Mouse (Mus musculus) MEL (cell line): Measurements from ENCODE around the gene 2610318N02Rik. TPM values are rescaled to one million over a fixed set of nuclear protein-coding genes. Genes with fewer than 3 reads are reported as not detected.

Experiments used
- DNase-seq: peaks from one replicate; pipeline ENCODE4 v3.0.0; 2011; ENCODE audit warnings: low read depth, low spot score
- H3K27ac ChIP-seq: 2 replicates; pipeline ENCODE4 v1.5.1; 2012; ENCODE audit warnings: low read depth, mild to moderate bottlenecking, control low read depth, low read length, moderate library complexity; ENCODE audit not compliant: control insufficient read depth
- H3K27me3 ChIP-seq, 2 experiments: fragments of 150-350 bp in 1 of 2; sonication (generic) in 1 of 2; 2 replicates each; pipeline ENCODE4 v1.6.1; 2012; ENCODE audit warnings: low read length in 2 of 2, mild to moderate bottlenecking in 2 of 2, improper control_type of control experiment in 1 of 2, moderate library complexity in 1 of 2; ENCODE audit not compliant: insufficient read depth in 2 of 2, control insufficient read depth in 1 of 2
- H3K36me3 ChIP-seq, 2 experiments: 2 replicates each; pipeline ENCODE4 v1.6.1; 2012 to 2014; ENCODE audit warnings: low read length in 2 of 2, improper control_type of control experiment in 1 of 2, inconsistent platforms in 1 of 2, mild to moderate bottlenecking in 1 of 2; ENCODE audit not compliant: insufficient read depth in 2 of 2, control insufficient read depth in 1 of 2
- H3K4me1 ChIP-seq, 2 experiments: fragments of 150-350 bp in 1 of 2; sonication (generic) in 1 of 2; 2 replicates each; pipeline ENCODE4 v1.6.1; 2012; ENCODE audit warnings: low read length in 2 of 2, improper control_type of control experiment in 1 of 2, mild to moderate bottlenecking in 1 of 2; ENCODE audit not compliant: insufficient read depth in 2 of 2, control insufficient read depth in 1 of 2
- H3K4me3 ChIP-seq, 2 experiments: fragments of 150-350 bp in 1 of 2; sonication (generic) in 1 of 2; 2 replicates each; pipeline ENCODE4 v1.5.1; 2012; ENCODE audit warnings: low read depth in 2 of 2, low read length in 2 of 2, mild to moderate bottlenecking in 2 of 2, moderate library complexity in 2 of 2, control low read depth in 1 of 2, improper control_type of control experiment in 1 of 2; ENCODE audit not compliant: control insufficient read depth in 1 of 2, insufficient read depth in 1 of 2
- H3K79me2 ChIP-seq: 2 replicates; pipeline ENCODE4 v1.6.1; 2012; ENCODE audit warnings: mild to moderate bottlenecking, low read length, moderate library complexity; ENCODE audit not compliant: control insufficient read depth, poor library complexity, insufficient read depth
- H3K9ac ChIP-seq: 2 replicates; pipeline ENCODE4 v1.6.1; 2012; ENCODE audit warnings: low read depth, mild to moderate bottlenecking, control low read depth, low read length, moderate library complexity; ENCODE audit not compliant: control insufficient read depth, poor library complexity, severe bottlenecking
- H3K9me3 ChIP-seq: fragments of 150-350 bp; sonication (generic); replicated peaks from 2 replicates; pipeline ENCODE4 v1.6.1; 2012; ENCODE audit warnings: mild to moderate bottlenecking, low read length, improper control_type of control experiment, moderate library complexity; ENCODE audit not compliant: insufficient read depth
- EP300 ChIP-seq, 2 experiments: IDR thresholded peaks; 2 replicates each; pipeline ENCODE4 v1.6.1; 2011; ENCODE audit warnings: improper control_type of control experiment in 2 of 2, low read length in 2 of 2, low read depth in 1 of 2, mild to moderate bottlenecking in 1 of 2
- MAFK ChIP-seq: IDR thresholded peaks from 2 replicates; pipeline ENCODE4 v1.6.1; 2011; ENCODE audit warnings: low read depth, mild to moderate bottlenecking, low read length, improper control_type of control experiment, borderline replicate concordance
- MAX ChIP-seq: IDR thresholded peaks from 2 replicates; pipeline ENCODE4 v1.6.1; 2011; ENCODE audit warnings: low read length, improper control_type of control experiment
- MAZ ChIP-seq: IDR thresholded peaks from 2 replicates; pipeline ENCODE4 v1.6.1; 2012; ENCODE audit warnings: low read depth, mild to moderate bottlenecking, inconsistent platforms, low read length, improper control_type of control experiment
- POLR2A ChIP-seq, 2 experiments: IDR thresholded peaks; 2 replicates each; pipeline ENCODE4 v1.6.1; 2011 to 2012; ENCODE audit warnings: low read length in 2 of 2, mild to moderate bottlenecking in 2 of 2, control low read depth in 1 of 2, improper control_type of control experiment in 1 of 2, low read depth in 1 of 2, moderate library complexity in 1 of 2; ENCODE audit not compliant: control insufficient read depth in 1 of 2, insufficient read depth in 1 of 2, poor library complexity in 1 of 2
- POLR2AphosphoS2 ChIP-seq: IDR thresholded peaks from 2 replicates; pipeline ENCODE4 v1.6.1; 2011; ENCODE audit warnings: low read length, improper control_type of control experiment
- SMC3 ChIP-seq: IDR thresholded peaks from 2 replicates; pipeline ENCODE4 v1.6.1; 2011; ENCODE audit warnings: low read depth, low read length, improper control_type of control experiment
- USF2 ChIP-seq, 2 experiments: IDR thresholded peaks; 2 replicates each; pipeline ENCODE4 v1.6.1; 2011 to 2012; ENCODE audit warnings: improper control_type of control experiment in 2 of 2, low read length in 2 of 2, borderline replicate concordance in 1 of 2, inconsistent platforms in 1 of 2, low read depth in 1 of 2, mild to moderate bottlenecking in 1 of 2; ENCODE audit not compliant: insufficient read depth in 1 of 2
- ZNF384 ChIP-seq: IDR thresholded peaks from 2 replicates; pipeline ENCODE4 v1.6.1; 2012; ENCODE audit warnings: low read depth, mild to moderate bottlenecking, inconsistent platforms, low read length, improper control_type of control experiment
- polyA plus RNA-seq, 2 experiments: library from polyadenylated mRNA; stranded (reverse) in 1 of 2; unstranded in 1 of 2; fragments of >175 nt in 1 of 2; fragments of >200 nt in 1 of 2; gene quantifications; 2 replicates each; pipeline versions ENCODE4 v1.2.1 to v1.2.4; 2012; ENCODE audit warnings: low replicate concordance in 2 of 2, low read depth in 1 of 2; ENCODE audit not compliant: insufficient read length in 2 of 2, insufficient read depth in 1 of 2, missing spikeins in 1 of 2
- total RNA-seq: library from RNA; depleted of rRNA; stranded (reverse); fragments of 300-350 nt; gene quantifications from 2 replicates; pipeline ENCODE4 v1.2.3, GENCODE M21; 2012

The 2610318N02Rik gene
- total and polyA plus RNA-seq, 3 experiments: 23.8 to 80.6 TPM; not detected in 1

DNA sequence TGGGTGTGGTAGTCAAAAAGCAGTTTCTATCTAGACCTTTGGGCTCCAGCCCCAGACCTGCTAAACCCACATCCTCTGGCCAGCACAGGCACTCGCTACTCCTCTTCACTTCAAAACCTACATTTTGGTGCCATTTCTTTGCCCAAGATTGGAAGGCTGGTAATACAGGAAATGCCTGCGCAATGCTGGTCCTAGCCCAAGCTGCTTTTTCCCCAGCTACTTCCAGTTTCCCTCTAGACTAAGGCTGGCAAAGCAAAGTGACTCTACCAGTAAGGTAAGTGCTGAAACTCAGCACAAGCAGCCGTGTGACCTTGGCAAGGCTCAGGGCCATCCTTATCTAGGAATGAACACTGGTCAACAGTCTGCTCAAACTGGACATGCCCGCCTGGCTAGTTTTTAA is 39.3 kb downstream of the 2610318N02Rik start:
- DNase-seq: no peak
- H3K27ac ChIP-seq: no peak overlapping the region
- H3K9ac ChIP-seq: no peak overlapping the region
- no peaks in the 10 kb centered on the region for H3K79me2 ChIP-seq
- no peaks in the 10 kb centered on the region for H3K27me3 ChIP-seq
- no peaks in the 10 kb centered on the region for H3K9me3 ChIP-seq
- no peaks in the 10 kb centered on the region for H3K4me1 ChIP-seq
- no peak overlapping the region for H3K4me3 ChIP-seq
- peak in 1 of 2 experiments; percentile 24; a peak in 1 of 4 replicates for TF ChIP-seq POLR2A (IDR thresholded peaks at IDR 0.05; ENCODE audit: control insufficient read depth in 1 of 2, insufficient read depth in 1 of 2, low read depth in 1 of 2, low read length in 2 of 2, poor library complexity in 1 of 2)
- no peak for TF ChIP-seq MAZ
- H3K36me3 ChIP-seq: peaks cover 0 to 10% of the 10 kb centered on the region in 2 experiments; a peak in 2 of 4 replicates

GRCm38 (mm10) chr16:17082121-17082792 is 42.7 kb downstream of the 2610318N02Rik start:
- Histone ChIP-seq H3K9ac (no peak overlapping the region), H3K4me3 (no peak overlapping the region)

GRCm38 (mm10) chr16:17078101-17078500 is 46.9 kb downstream of the 2610318N02Rik start:
- Histone ChIP-seq H3K27me3 (no peaks in the 10 kb centered on the region), H3K9ac (no peak overlapping the region), H3K79me2 (no peaks in the 10 kb centered on the region), H3K27ac (no peak overlapping the region), H3K36me3 (no peaks in the 10 kb centered on the region)
- no peak for DNase-seq
- TF ChIP-seq USF2 (IDR thresholded peaks at IDR 0.05; ENCODE audit: borderline replicate concordance in 1 of 2, insufficient read depth in 1 of 2, low read depth in 1 of 2, low read length in 2 of 2): no peak
- TF ChIP-seq ZNF384: 0 out of 2 replicates have a peak, but pooled peaks have one; percentile 16
- TF ChIP-seq, all 39 proteins: peak for 1
- no peak overlapping the region for H3K4me3 ChIP-seq
- H3K9me3 ChIP-seq: no peaks in the 10 kb centered on the region
- 0 out of 4 replicates have a peak, but pooled peaks cover 0 to 3% of the 10 kb centered on the region in 2 experiments for H3K4me1 ChIP-seq

More at GRCm38 (mm10) chr16:17082121-17082792, 42.7 kb downstream of the 2610318N02Rik start:
- Histone ChIP-seq H3K9me3 (no peaks in the 10 kb centered on the region), H3K27ac (no peak overlapping the region), H3K27me3 (no peaks in the 10 kb centered on the region), H3K4me1 (0 out of 4 replicates have a peak, but pooled peaks cover 0 to 3% of the 10 kb centered on the region in 2 experiments), H3K36me3 (peaks cover 0 to 1% of the 10 kb centered on the region in 2 experiments; a peak in 1 of 4 replicates), H3K79me2 (no peaks in the 10 kb centered on the region)
- no peak for TF ChIP-seq MAFK
- no peak for TF ChIP-seq MAX
- TF ChIP-seq SMC3: no peak
- no peak for TF ChIP-seq POLR2AphosphoS2
- TF ChIP-seq EP300 (IDR thresholded peaks at IDR 0.05; ENCODE audit: low read depth in 1 of 2, low read length in 2 of 2): no peak
- DNase-seq: no peak
